Mouse (Mus musculus) lung, postnatal 25 days (tissue): ENCODE measurements around the gene Trip13.

Experiments
- DNase-seq: peaks from one replicate; pipeline ENCODE4 v3.0.0; 2022; ENCODE audit warnings: low spot score

Trip13 gene

GRCm38 (mm10) chr13:73886601-73887000, 51.0 kb downstream of the Trip13 start:
- DNase-seq = no peak

GRCm38 (mm10) chr13:73886066-73886465, 51.5 kb downstream of the Trip13 start:
- no peak for DNase-seq

DNA sequence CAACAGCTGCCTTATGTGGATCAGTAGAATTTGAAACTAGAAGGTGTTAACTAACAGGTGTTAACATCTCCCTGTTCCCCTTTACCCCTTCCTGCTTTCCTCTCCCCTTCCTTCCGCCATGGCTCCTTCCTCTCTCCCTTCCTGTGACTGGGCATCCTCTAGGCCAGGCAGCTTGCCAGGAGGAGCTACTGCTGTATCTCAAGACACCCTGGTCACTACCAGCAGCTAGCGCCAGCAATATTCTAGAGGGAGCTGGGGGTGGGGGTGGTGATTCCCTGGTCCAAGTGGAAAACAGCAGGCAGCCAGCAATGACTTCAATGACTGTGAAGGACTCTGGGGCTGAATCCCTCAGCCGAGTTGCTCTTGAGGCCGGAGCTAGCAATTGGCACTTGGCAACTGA, 51.9 kb downstream of the Trip13 start:
- DNase-seq = no peak

- no peak for DNase-seq
Observed at GRCm38 (mm10) chr13:73881347-73881746, 56.2 kb downstream of the Trip13 start.

GRCm38 (mm10) chr13:73879824-73880223, 57.8 kb downstream of the Trip13 start:
- peak; percentile 34 for DNase-seq

DNA sequence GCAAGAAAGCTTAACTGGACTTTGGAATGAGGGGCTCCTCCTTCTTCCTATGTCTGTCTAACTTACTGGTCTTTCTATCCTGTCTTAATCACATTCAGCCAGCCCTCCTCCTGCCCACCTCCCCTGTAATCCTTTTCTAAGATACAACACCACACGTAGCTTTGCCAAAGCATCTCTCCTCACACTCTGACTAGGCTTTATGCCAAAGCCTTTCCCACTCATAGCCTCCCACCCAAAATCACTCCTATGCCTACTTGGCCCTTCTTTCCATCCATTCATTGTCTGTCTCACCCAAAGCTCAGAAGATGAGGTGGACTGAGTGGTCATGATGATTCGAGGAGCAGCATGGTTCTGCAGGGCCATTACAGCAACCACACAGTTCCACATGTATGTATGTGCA, 65.4 kb downstream of the Trip13 start:
- DNase-seq = no peak
